In genomic region chr11:64978720-64979488, GRCm38 (mm10) we compare ENCODE assay signal across 8 mouse cellular contexts. TPM values are rescaled to one million over a fixed set of nuclear protein-coding genes. Genes with fewer than 3 reads are reported as not detected.
A peak's percentile ranks its signal among the peaks of the same experiment; 100 is the strongest.
DNase-seq lines count a peak whose midpoint lies in the region; ATAC-seq lines count a peak whose summit lies in the region.

TSS of gene Elac2 (plus strand) at chr11:64979038.

- peak within 1 kb of the TSS; percentile 91 for H3K9ac ChIP-seq in heart, embryonic 13.5 days
- H3K9ac ChIP-seq in liver, embryonic 12.5 days, result peak within 1 kb of the TSS; percentile 88
- peak within 1 kb of the TSS; percentile 53 for H3K9ac ChIP-seq in stomach, embryonic 15.5 days

- peak within 1 kb of the TSS; percentile 66 for H3K27ac ChIP-seq in brown adipose tissue, adult 24 weeks (replicated peaks; ENCODE audit: low read depth, low read length)
- no peak within 1 kb of the TSS for H3K27ac ChIP-seq in heart, embryonic 13.5 days (replicated peaks)
- peak within 1 kb of the TSS; percentile 70 for H3K27ac ChIP-seq in liver, embryonic 12.5 days
- no peak within 1 kb of the TSS for H3K27ac ChIP-seq in stomach, embryonic 15.5 days

- peak; percentile 100 for ATAC-seq in heart, embryonic 13.5 days (ENCODE audit: extremely low read depth, insufficient number of reproducible peaks, low FRiP score, low TSS enrichment)
- ATAC-seq in liver, embryonic 12.5 days, result peak; percentile 99
- peak; percentile 100 for ATAC-seq in stomach, embryonic 15.5 days (ENCODE audit: insufficient read depth, low FRiP score, low read depth)

- peak within 1 kb of the TSS; percentile 92 for H3K4me2 ChIP-seq in heart, embryonic 13.5 days
- peak within 1 kb of the TSS; percentile 92 for H3K4me2 ChIP-seq in liver, embryonic 12.5 days
- H3K4me2 ChIP-seq in stomach, embryonic 15.5 days, result peak within 1 kb of the TSS; percentile 80

- peaks cover 3% of the 10 kb centered on the region; the same call in 1 of the 2 replicates for H3K4me1 ChIP-seq in brown adipose tissue, adult 24 weeks (ENCODE audit: control insufficient read depth, insufficient read depth, insufficient read length, low read length)
- H3K4me1 ChIP-seq in heart, embryonic 13.5 days, result peaks cover 16% of the 10 kb centered on the region
- peaks cover 25% of the 10 kb centered on the region for H3K4me1 ChIP-seq in liver, embryonic 12.5 days
- H3K4me1 ChIP-seq in stomach, embryonic 15.5 days, result peaks cover 8% of the 10 kb centered on the region; the same call in 1 of the 2 replicates

- H3K27me3 ChIP-seq in heart, embryonic 13.5 days (replicated peaks), result peaks cover 19% of the 10 kb centered on the region
- H3K27me3 ChIP-seq in liver, embryonic 12.5 days (replicated peaks), result peaks cover 19% of the 10 kb centered on the region
- H3K27me3 ChIP-seq in stomach, embryonic 15.5 days (replicated peaks), result 0 out of 2 replicates have a peak, but pooled peaks cover 3% of the 10 kb centered on the region

- peak; percentile 98 for DNase-seq in CD4-positive, CD25-positive, alpha-beta regulatory T cell, adult 2 months (ENCODE audit: low read depth, low spot score)
- peak; percentile 78 for DNase-seq in fat pad, adult 2 months (ENCODE audit: extremely low read depth, low read depth, low spot score)
- peak; percentile 98 for DNase-seq in kidney, postnatal 10 days
- DNase-seq in natural killer cell, adult 2 months (ENCODE audit: low spot score in 2 of 2), result peak; percentile 96 to 97

- H3K4me3 ChIP-seq in brown adipose tissue, adult 24 weeks (ENCODE audit: insufficient read depth, low read depth, low read length), result peak within 1 kb of the TSS; percentile 74
- H3K4me3 ChIP-seq in heart, embryonic 13.5 days, result peak within 1 kb of the TSS; percentile 98
- H3K4me3 ChIP-seq in liver, embryonic 12.5 days, result peak within 1 kb of the TSS; percentile 98
- H3K4me3 ChIP-seq in stomach, embryonic 15.5 days (replicated peaks), result peak within 1 kb of the TSS; percentile 87

- peaks cover 32% of the 10 kb centered on the region for H3K36me3 ChIP-seq in heart, embryonic 13.5 days
- peaks cover 30% of the 10 kb centered on the region for H3K36me3 ChIP-seq in liver, embryonic 12.5 days
- H3K36me3 ChIP-seq in stomach, embryonic 15.5 days, result peaks cover 14% of the 10 kb centered on the region

- H3K9me3 ChIP-seq in heart, embryonic 13.5 days, result no peaks in the 10 kb centered on the region
- no peaks in the 10 kb centered on the region for H3K9me3 ChIP-seq in liver, embryonic 12.5 days (replicated peaks)
- H3K9me3 ChIP-seq in stomach, embryonic 15.5 days, result no peaks in the 10 kb centered on the region

- under 1% methylated on average over 65 of the region's 65 CpGs for WGBS in heart, embryonic 13.5 days
- 1% methylated on average over 65 of the region's 65 CpGs for WGBS in liver, embryonic 12.5 days (ENCODE audit: insufficient replicate concordance)
- WGBS in stomach, embryonic 15.5 days, result under 1% methylated on average over 65 of the region's 65 CpGs

RNA-seq across cellular contexts. Expression of gene Elac2, which starts in this region (rescaled TPM):
- polyA plus RNA-seq in brown adipose tissue, adult 24 weeks (2012; ENCODE audit: insufficient read depth, insufficient read length, missing spikeins), result 19.3 and 21.4 TPM in 2 replicates
- 19.9 and 22.0 TPM in 2 replicates for polyA plus RNA-seq in heart, embryonic 13.5 days (2015; fragmentation: Nextera tagmentation; extraction: Ambion mirVana)
- polyA plus RNA-seq in liver, embryonic 12.5 days (2016; fragmentation: Nextera tagmentation; extraction: Ambion mirVana), result 34.9 and 37.9 TPM in 2 replicates
- 24.1 and 26.9 TPM in 2 replicates for polyA plus RNA-seq in stomach, embryonic 15.5 days (2015; fragmentation: Nextera tagmentation; extraction: Ambion mirVana)

Comparison
In these comparisons a context has a peak if more than half of its experiments do, and no peak if none do; other contexts are left out.
1. H3K27ac ChIP-seq: peak in brown adipose tissue, adult 24 weeks (single experiment) and liver, embryonic 12.5 days (single experiment); none in heart, embryonic 13.5 days (single experiment) and stomach, embryonic 15.5 days (single experiment).
2. Peak in every context shown above with its lines, with median percentiles within 50 percentile points of each other: DNase-seq, H3K4me3 ChIP-seq, ATAC-seq, H3K4me2 ChIP-seq and H3K9ac ChIP-seq.